Mouse (Mus musculus): ENCODE results near the gene B4galnt3.
A peak's percentile ranks its signal among the peaks of the same experiment; 100 is the strongest.

B4galnt3 gene

DNA sequence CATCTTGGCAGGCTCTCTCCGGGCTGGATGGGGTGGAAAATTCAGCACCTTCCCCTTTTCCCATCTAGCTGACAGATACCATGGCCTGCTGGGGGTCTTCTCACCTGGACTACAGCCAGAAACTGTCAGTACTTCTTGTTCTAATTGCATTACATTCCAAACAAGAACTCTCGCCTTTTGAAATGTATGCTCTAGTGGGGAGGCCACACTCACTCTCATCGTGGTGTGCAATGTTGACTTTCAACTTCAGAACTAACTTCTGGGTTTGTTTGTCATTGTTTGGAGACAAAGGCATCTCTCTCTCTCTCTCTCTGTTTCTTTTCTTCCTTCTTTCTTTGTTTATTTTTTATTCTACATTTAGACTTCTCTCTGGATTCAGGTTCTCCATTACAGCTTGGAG is 107.8 kb downstream of the B4galnt3 start:
- no peak for DNase-seq (ENCODE audit: low spot score in 2 of 2)

DNA sequence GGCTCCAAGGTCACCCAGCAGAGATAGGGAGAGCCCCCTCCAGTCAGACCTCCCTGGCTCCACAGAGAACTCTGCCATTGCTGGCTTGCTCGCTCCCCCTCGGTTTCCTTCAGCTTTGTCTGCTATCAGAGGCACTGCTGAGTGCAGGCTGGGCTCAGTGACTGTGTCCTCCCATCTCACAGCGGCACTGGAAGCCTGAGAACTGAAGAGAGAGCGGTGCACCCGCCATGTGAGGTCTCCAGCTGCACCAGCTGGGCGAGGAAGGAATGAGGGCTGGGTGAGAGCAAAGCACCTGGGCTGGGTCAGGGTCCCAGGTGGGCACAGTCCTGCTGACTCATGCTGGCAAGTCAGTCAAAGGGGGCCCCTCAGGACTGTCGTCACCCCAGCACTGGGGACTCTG is 108.6 kb downstream of the B4galnt3 start:
- no peak for DNase-seq (ENCODE audit: low spot score in 2 of 2)

- no peak for DNase-seq (ENCODE audit: low spot score in 2 of 2)
Measured at GRCm38 (mm10) chr6:120185012-120185730, 109.2 kb downstream of the B4galnt3 start.

DNA sequence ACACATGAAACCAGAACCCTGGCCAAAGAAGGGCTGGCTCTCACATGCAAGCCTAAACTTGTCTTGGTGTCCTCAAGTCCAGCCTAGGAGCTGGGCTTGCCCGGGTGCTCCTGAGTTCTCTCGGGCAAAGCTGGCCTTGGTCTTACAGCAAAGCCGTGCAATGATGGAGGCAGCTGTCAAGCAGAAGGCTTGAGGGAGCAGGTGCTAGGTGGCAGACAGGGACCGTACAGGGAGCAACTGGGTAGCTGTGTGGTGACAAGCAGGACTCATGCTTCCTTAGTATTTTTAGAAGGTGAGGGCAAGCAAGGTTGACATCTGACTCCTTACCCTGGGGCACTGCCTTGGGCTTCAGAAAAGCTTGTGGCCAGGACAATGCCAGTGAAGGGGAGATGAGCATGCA is 110.6 kb downstream of the B4galnt3 start:
- no peak for DNase-seq (ENCODE audit: low spot score in 2 of 2)

DNA sequence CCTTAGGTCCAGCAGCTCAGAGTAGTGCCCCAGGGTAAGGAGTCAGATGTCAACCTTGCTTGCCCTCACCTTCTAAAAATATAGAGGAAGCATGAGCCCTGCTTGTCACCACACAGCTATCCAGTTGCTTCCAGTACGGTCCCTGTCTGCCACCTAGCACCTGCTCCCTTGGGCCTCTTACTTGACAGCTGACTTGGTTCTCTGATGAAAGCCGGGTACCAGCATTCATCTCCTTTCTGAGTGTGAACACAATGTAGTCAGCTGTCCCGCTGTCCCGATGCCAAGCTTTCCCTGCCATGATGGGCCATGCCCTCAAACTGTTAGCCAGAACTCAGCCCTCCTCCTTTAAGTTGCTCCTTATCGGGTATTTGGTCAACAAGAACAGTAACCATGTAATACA is 112.2 kb downstream of the B4galnt3 start:
- no peak for DNase-seq (ENCODE audit: low spot score in 2 of 2)

DNA sequence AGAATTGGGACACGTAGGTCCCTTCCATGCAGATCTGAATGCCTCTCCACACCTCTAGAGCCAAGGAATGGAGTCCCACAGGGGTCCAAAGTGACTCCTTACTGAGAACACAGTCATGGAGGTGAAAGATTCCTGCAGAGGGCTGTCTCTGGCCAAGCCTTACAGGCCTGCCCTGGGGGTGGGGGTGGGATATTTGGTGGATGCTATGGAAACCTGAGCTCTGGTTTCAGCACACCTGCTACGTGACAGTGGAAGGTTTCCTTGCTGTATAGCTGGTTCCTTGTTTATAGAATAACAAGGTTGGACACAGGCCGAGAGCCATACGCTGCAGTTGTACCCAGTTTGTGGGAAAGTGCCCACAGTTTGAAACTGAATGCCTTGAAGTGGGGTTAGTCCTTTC is 113.9 kb downstream of the B4galnt3 start:
- DNase-seq (ENCODE audit: low spot score in 2 of 2): no peak

GRCm38 (mm10) chr6:120179756-120180206 is 114.6 kb downstream of the B4galnt3 start:
- DNase-seq (ENCODE audit: low spot score in 2 of 2): peak in 1 of 2 experiments; percentile 23

- DNase-seq (ENCODE audit: low spot score in 2 of 2): peak in 1 of 2 experiments; percentile 60
Measured at GRCm38 (mm10) chr6:120179044-120179755, 115.2 kb downstream of the B4galnt3 start.

DNA sequence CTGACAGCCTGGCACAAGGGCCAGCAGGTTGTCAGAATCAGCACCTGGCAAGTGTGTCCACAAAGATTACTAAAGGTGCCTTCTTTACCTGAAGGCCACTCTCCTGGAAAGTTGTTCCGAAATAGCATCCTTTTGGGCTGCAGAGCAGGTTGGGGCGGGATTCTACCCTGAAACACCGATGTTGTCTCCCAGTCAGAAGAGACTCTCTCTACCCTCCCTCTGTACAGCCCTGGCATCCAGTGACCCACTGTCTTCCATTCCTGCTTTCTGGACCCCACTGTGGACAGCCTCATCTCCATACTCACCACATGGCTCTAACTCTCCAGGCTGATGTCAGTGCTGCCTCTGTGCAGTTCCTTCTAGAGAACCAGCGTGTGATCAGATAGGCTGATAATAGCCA is 118.7 kb downstream of the B4galnt3 start:
- DNase-seq (ENCODE audit: low spot score in 2 of 2): no peak

- DNase-seq (ENCODE audit: low spot score in 2 of 2): peak; percentile 68 to 84
Measured at GRCm38 (mm10) chr6:120174602-120175115, 119.7 kb downstream of the B4galnt3 start.

DNA sequence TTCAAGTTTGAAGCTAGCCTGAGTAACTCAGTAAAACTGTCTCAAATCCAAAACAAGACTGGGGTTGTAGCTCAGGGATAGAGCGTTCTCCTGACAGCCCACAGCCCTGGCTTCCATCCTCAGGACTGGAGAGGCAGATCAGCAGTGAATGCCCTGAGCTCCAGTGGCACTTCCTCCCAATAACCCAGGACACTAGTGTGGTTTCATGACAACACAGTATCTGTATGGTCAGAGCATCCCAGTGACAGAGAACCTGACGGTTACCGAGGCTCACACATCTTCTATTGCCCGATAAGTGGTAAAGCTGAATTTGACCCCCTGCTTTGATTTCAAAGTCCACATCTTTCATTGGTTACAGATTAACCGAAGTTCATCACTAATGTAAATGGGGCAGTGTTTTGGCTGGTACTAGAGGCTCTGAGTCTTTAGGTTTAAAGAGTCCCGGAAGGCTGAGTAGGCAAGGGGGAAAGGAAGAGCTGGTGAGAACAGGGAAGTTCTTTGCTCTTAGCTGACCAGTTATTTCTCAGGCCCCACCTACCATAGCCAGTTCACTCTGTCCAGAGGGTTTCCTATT is 120.2 kb downstream of the B4galnt3 start:
- DNase-seq (ENCODE audit: low spot score in 2 of 2): peak in 1 of 2 experiments; percentile 28

- DNase-seq (ENCODE audit: low spot score in 2 of 2): no peak
Measured at GRCm38 (mm10) chr6:120172294-120173017, 121.9 kb downstream of the B4galnt3 start.

DNA sequence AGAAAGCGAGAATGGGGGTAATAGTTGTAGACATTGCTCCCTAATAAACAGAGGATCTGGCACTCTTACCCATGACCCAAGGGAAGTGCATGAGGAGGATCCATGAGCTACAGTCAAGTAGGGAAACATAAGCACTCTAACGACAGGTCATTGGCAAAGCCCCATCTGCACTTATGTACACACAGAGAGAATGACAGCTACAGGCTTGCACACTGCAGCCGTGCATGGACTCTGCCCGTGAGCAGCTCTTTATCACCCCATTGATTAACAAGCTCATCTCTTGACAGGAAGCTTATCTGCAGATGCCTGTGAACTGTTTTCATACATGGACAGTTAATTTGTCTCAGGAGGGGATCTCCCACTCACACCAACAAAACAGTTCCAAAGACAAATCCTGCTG is 126.8 kb downstream of the B4galnt3 start:
- DNase-seq (ENCODE audit: low spot score in 2 of 2): no peak

DNA sequence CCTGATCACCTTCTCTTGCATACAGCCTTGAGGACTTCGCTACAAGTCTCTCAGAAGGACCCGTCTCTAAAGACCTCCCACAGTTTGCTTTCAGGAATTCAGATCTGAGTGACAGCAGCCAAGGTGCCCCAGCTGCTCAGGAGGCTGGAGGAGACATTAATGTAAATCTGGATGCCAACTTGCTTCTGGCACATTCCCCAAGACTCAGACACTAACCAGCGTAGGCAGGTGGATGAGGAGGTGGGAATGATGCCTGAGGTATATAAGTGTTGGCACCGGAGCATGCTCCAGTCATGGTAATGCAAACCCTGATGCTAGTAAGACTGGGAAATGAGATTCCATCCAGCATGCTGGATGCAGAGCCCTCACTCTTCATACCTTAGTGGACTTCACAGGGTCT is 129.6 kb downstream of the B4galnt3 start:
- DNase-seq (ENCODE audit: low spot score in 2 of 2): no peak

GRCm38 (mm10) chr6:120162928-120163327 is 131.4 kb downstream of the B4galnt3 start:
- DNase-seq (ENCODE audit: low spot score in 2 of 2): no peak

GRCm38 (mm10) chr6:120159133-120159901 is 135.0 kb downstream of the B4galnt3 start:
- no peak for DNase-seq (ENCODE audit: low spot score in 2 of 2)

DNA sequence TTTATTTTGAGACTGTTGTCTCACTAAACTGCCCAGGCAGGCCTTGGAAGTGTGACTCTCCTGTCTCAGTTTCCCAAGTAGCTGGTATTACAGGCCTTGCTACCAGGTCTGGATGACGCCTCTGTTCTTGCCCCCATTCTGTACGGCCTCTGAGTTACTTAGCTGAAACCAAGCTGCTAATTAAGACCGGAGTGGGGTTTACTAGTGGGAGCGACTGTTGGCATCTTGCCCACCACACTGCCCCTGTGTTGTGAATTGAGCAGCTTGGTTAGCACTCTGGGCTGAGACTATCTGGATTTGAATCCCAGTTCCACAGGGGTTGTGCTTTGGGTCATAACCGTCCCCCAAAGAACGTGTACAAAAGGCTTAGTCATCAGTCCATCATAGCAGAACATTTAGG is 136.9 kb downstream of the B4galnt3 start:
- DNase-seq (ENCODE audit: low spot score in 2 of 2): no peak

DNA sequence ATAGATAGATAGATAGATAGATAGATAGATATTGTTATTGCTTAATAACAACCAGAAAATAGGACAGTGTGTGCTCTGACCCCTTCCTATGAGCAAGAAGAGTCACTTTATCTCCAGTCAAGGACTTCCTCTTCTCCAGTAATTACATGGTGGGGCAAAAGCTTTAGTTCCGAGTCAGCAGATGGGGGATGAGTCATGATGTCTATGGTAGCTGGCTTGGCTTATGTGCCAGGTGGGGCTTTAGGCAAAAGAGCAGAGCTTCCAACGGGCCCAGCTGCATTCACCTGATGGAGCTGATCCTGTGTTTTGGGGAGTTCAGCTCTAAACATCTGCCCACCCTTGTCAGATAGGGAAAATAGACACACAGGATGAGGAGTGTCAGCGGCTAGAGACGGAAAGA is 138.8 kb downstream of the B4galnt3 start:
- no peak for DNase-seq (ENCODE audit: low spot score in 2 of 2)

- DNase-seq (ENCODE audit: low spot score in 2 of 2): peak; percentile 65 to 68
Measured at GRCm38 (mm10) chr6:120154526-120155309, 139.6 kb downstream of the B4galnt3 start.
